Mouse (Mus musculus): ENCODE measurements around the gene Lrp2.

The Lrp2 gene

GRCm38 (mm10) chr2:69401891-69402290, 184.0 kb downstream of the Lrp2 start:
- DNase-seq (ENCODE audit: low spot score in 2 of 2) = no peak

- no peak for DNase-seq (ENCODE audit: low spot score in 2 of 2)
Observed at GRCm38 (mm10) chr2:69400866-69401604, 184.8 kb downstream of the Lrp2 start.

DNA sequence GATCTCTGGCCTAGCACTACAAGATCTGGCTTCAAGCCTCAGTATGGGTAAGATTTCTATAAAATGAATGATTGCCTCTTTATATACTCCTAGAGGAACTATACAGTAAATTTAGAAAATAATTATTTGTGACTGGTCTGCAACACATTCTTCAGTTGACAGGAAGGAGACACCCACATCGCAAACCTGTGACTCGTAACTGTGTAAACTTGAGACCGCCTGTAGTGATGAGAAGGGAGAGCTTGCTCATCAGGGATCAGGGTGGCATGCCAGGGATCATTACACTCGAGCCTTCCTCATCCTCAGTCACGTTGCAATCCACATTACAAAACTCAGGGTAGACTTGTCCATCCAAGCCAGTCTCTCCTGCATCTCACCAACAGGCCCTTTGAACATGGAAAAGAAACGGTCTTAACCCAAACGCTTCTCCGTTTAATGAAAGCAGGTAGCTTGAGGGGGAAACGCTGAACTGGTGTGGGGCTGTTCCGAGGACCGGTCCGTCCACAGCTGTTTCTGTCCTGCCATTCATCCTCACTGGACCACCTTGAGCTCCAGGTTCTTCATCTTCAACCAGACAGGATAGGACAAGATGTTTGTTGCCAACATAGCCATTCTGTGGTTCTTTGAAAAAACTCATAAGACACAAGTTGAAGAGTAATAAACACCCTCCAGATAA, 189.0 kb downstream of the Lrp2 start:
- DNase-seq (ENCODE audit: low spot score in 2 of 2) = no peak

DNA sequence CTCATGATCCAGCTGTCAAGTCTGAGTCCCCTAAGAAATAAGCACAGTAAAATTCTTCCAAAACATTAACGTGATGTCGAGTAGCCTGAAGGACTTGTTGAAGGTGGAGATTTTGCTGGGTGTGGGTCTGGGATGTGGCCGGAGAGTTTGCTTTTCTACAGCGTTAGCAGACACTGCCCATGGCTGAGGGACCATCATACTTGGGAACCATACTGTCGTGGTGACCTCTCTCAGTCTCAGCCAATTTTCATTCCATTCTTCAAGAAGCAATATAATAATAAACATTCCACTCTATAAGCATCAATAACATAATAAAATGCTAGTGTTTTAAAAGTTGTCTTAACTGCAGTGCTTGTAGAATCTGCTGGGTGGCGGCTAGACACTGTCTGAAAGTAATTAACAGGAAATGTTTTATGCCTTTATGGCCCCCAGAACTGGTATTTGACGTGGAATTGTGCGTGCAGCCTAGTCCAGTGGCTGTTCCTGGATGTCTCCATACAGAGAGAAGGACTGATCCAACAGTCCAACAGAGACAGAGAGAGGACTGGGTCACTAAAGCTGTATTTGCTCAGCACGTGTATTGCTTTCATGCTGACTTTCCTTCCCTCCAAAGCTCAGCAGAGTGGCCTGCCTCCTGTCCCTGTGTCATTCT, 190.1 kb downstream of the Lrp2 start:
- no peak for DNase-seq (ENCODE audit: low spot score in 2 of 2)

GRCm38 (mm10) chr2:69393947-69394346, 191.9 kb downstream of the Lrp2 start:
- no peak for DNase-seq (ENCODE audit: low spot score in 2 of 2)

DNA sequence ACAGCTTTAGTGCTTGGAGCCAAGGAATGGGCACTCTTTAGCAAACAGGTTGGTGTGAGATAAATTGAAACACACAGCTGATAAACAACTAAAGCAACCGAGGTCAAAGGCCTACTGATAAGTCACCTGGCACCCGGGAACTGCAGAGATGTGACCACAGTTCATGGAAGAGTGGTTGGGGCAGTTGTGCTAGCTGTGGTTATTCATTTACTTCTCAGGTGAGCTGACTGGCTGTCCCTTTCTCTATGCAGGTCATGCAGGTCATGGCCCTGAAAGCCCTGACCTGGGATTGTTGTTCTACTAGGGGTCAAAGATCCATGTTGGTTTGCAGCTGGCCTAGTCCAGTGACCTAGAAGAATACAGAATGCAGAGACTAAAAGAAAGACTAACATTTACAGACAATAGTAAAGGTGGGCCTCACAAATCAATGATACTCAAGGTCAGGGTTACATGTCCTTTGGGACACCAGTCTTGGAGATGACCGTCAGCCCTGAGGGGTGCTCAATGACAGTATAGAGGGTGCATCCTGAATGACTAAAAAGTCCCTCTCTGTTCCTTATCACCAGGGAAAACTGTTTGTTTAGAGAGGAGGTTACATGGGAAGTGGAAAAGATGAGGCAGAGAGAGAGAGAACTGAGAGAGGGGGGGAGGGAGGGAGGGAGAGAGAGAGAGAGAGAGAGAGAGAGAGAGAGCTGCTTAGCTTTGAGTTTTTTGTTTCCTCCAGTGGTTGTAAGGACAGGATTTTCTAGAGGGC, 199.6 kb downstream of the Lrp2 start:
- no peak for DNase-seq (ENCODE audit: low spot score in 2 of 2)

GRCm38 (mm10) chr2:69382838-69383237, 203.0 kb downstream of the Lrp2 start:
- DNase-seq (ENCODE audit: low spot score in 2 of 2) = no peak

DNA sequence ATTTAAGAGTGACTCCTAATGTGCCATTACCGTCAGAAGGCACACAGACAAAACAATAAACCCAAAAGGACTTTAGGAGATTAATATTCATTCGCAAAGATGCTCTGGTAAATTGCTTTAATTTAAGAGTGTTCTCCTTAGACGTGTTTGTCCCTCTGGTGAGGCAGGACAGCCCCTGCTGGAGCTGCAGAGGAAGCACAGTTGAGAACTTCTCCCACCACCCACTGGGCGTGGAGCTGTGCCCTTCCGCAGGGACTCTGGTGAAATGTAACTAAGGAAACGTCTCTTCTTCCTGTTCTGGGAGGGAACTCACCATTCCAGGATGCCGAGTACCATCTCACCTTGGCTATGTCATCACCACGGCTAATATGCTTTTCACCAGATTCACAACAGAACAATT, 204.1 kb downstream of the Lrp2 start:
- no peak for DNase-seq (ENCODE audit: low spot score in 2 of 2)

GRCm38 (mm10) chr2:69380281-69380680, 205.6 kb downstream of the Lrp2 start, which contains the start of gene Dhrs9:
Dhrs9 (plus strand) TSS chr2:69380445.
- DNase-seq (ENCODE audit: low spot score in 2 of 2) = no peak

DNA sequence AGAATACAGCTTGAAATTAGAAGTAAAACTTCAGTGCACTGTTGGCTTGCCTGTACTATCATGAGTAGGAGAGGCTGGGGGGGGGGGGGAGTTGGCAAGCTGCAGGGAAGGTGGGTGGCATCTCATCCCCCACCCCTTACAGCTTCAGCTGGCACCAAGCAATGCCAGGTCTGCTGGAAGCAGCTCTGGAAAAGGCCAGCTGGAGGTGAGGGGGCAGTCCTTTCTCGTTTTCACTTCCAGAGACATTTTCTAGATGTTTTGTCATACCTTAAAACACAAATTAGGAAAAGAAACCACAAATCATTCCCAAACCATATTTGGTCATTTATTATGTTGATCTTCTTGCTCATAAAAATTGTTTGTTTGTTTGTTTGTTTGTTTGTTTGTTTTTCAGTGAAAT, 206.1 kb downstream of the Lrp2 start:
- no peak for DNase-seq (ENCODE audit: low spot score in 2 of 2)

GRCm38 (mm10) chr2:69376780-69377179, 209.1 kb downstream of the Lrp2 start:
- no peak for DNase-seq (ENCODE audit: low spot score in 2 of 2)

Data from urinary bladder, postnatal 4 days (tissue).